Mouse (Mus musculus) ovary, adult 18-20 months (tissue): ENCODE results near the gene 4921509C19Rik.
"Not testable (repeated sequence)": the region's sequence is repeated elsewhere in the genome, so short reads cannot be mapped to it uniquely, and the experiment has no call there.

Source experiments
- DNase-seq: peaks from one replicate; pipeline ENCODE4 v3.0.0; 2022; ENCODE audit warnings: low spot score, mixed read lengths

Gene 4921509C19Rik

GRCm38 (mm10) chr2:151476053-151476452 lies at the start of gene 4921509C19Rik:
Gene 4921509C19Rik (minus strand): TSS chr2:151476153.
- DNase-seq = not testable (repeated sequence)

GRCm38 (mm10) chr2:151525520-151525919 lies 49.6 kb upstream of the 4921509C19Rik start:
- no peak for DNase-seq

GRCm38 (mm10) chr2:151524324-151525041 lies 48.5 kb upstream of the 4921509C19Rik start:
- DNase-seq = no peak

GRCm38 (mm10) chr2:151519000-151519399 lies 43.0 kb upstream of the 4921509C19Rik start:
- no peak for DNase-seq

GRCm38 (mm10) chr2:151513525-151514285 lies 37.8 kb upstream of the 4921509C19Rik start:
- no peak for DNase-seq

- no peak for DNase-seq
Observed at GRCm38 (mm10) chr2:151512199-151512598, 36.2 kb upstream of the 4921509C19Rik start.

GRCm38 (mm10) chr2:151504226-151504625 lies 28.3 kb upstream of the 4921509C19Rik start:
- DNase-seq = no peak

GRCm38 (mm10) chr2:151500442-151501007 lies 24.6 kb upstream of the 4921509C19Rik start:
- no peak for DNase-seq

- DNase-seq = no peak
Observed at GRCm38 (mm10) chr2:151498358-151498757, 22.4 kb upstream of the 4921509C19Rik start.

GRCm38 (mm10) chr2:151494035-151494803 lies 18.3 kb upstream of the 4921509C19Rik start, which contains the start of gene Nsfl1c:
Gene Nsfl1c (plus strand): TSS chr2:151494182.
- DNase-seq = peak; percentile 85

- DNase-seq = no peak
Observed at GRCm38 (mm10) chr2:151486496-151486895, 10.5 kb upstream of the 4921509C19Rik start.

- not testable (repeated sequence) for DNase-seq
Observed at GRCm38 (mm10) chr2:151434971-151435370, 41.0 kb downstream of the 4921509C19Rik start.

GRCm38 (mm10) chr2:151434203-151434602 lies 41.8 kb downstream of the 4921509C19Rik start:
- not testable (repeated sequence) for DNase-seq
